Mouse (Mus musculus): ENCODE measurements around the gene Lyve1.

DNA sequence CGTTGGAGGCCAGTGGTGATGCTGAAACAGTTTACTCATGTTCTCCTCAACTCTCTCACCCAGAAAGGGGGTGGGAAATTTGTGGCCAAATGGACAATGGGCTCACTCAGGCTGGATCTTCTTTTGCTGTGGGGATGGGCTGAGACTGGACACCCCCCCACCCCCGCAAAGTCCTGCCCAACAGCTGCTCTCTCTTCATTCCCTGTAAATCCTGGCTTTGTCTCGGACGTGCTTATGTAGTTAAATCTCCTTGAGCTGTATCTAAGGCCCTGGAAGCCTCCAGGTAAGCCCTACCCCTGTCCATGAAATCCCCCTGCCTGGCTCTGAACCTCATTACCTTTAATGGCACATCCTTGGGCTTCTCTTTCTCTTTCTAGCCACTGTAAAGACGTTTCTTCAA, 5.8 kb upstream of the Lyve1 start:
- TF ChIP-seq CTCF (IDR thresholded peaks at IDR 0.05; ENCODE audit: low read depth, low read length) (no peak), POLR2A (IDR thresholded peaks at IDR 0.05; ENCODE audit: insufficient read depth, low read length) (no peak)
